In the genomic region with DNA sequence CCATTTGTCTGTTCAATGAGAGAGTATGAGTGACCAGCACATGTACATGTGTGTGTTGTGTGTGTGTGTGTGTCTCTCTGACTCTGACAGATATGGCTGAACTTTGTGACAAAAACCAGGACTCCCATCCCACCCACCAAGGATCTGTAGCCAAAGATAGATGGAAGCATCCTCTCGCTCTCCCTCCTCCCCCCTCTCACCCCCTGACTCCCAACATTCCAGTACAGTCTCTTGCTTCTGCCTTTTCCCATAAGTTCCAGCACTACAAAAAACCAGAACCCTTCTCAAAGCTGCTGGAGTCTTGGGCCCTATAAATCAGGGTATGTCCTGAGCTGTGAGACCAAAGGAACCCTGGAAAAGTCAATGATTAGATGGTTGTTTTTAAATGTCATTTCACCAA, we compare ENCODE assay signal across 26 mouse cellular contexts. TPM values are rescaled to one million over a fixed set of nuclear protein-coding genes. Genes with fewer than 3 reads are reported as not detected.
"Had no signal": no experiment of that assay in that cellular context is flagged by ENCODE, and none has a peak within 500 bp of the region (broad histone marks: within the 10 kb centered on the region; RNA-seq: fewer than 3 reads in every experiment).

No protein-coding gene starts in this region.

- H3K27ac ChIP-seq: midbrain, embryonic 10.5 days; midbrain, embryonic 12.5 days; neural tube, embryonic 13.5 days; neural tube, embryonic 15.5 days had no signal

- H3K27me3 ChIP-seq: midbrain, embryonic 12.5 days; neural tube, embryonic 13.5 days; neural tube, embryonic 15.5 days had no signal

- DNase-seq: lung, adult 18-20 months; lung, embryonic 14.5 days; lung, postnatal 10 days; midbrain, embryonic 14.5 days; retina, postnatal 1 day; right cerebral cortex, adult 18-20 months; right cerebral cortex, postnatal 25 days; right cerebral cortex, postnatal 4 days; spleen, adult 18-20 months; thymus, adult 18-20 months; thymus, postnatal 14 days; thymus, postnatal 36 days had no signal

- H3K4me2 ChIP-seq: lung, embryonic 14.5 days; midbrain, embryonic 12.5 days; neural tube, embryonic 13.5 days; neural tube, embryonic 15.5 days had no signal

- H3K9me3 ChIP-seq: midbrain, embryonic 10.5 days; midbrain, embryonic 12.5 days; neural tube, embryonic 13.5 days; neural tube, embryonic 15.5 days had no signal

- ATAC-seq: midbrain, embryonic 16.5 days had no signal

- H3K9ac ChIP-seq: lung, embryonic 14.5 days; midbrain, embryonic 12.5 days; neural tube, embryonic 13.5 days; neural tube, embryonic 15.5 days had no signal

- H3K36me3 ChIP-seq: midbrain, embryonic 10.5 days; midbrain, embryonic 12.5 days; neural tube, embryonic 13.5 days; neural tube, embryonic 15.5 days had no signal

- H3K4me3 ChIP-seq: midbrain, embryonic 10.5 days; midbrain, embryonic 12.5 days; myocyte; neural tube, embryonic 13.5 days; neural tube, embryonic 15.5 days had no signal

- H3K4me1 ChIP-seq: midbrain, embryonic 10.5 days; midbrain, embryonic 12.5 days; neural tube, embryonic 13.5 days; neural tube, embryonic 15.5 days had no signal

RNA-seq across cellular contexts. Expression of gene Kcnk3, which starts 19.5 kb away (rescaled TPM):
- total RNA-seq: megakaryocyte, adult 5-6 weeks; megakaryocyte-erythroid progenitor cell, adult 5-6 weeks had no signal

RNA-seq across cellular contexts. Expression of gene Cib4, which starts 22.8 kb away (rescaled TPM):
- total RNA-seq: megakaryocyte, adult 5-6 weeks; megakaryocyte-erythroid progenitor cell, adult 5-6 weeks had no signal
- polyA plus RNA-seq: lung, embryonic 14.5 days; lung, embryonic 16.5 days; midbrain, embryonic 10.5 days; midbrain, embryonic 12.5 days; midbrain, embryonic 14.5 days; midbrain, embryonic 16.5 days; myocyte; neural tube, embryonic 11.5 days; neural tube, embryonic 13.5 days; neural tube, embryonic 15.5 days; small intestine, adult 2 months; stomach, embryonic 14.5 days; stomach, embryonic 16.5 days; thymus, postnatal 0 days had no signal
